Mouse (Mus musculus): ENCODE results near the gene Iqca. TPM values are rescaled to one million over a fixed set of nuclear protein-coding genes. Genes with fewer than 3 reads are reported as not detected.

Iqca gene
- polyA plus RNA-seq, 1 experiment from 2014 or later = not detected

- no peak for ATAC-seq
- 84% methylated on average over 10 of the region's 10 CpGs for WGBS
- Histone ChIP-seq H3K9ac (ENCODE audit: low read depth, low read length) (no peak overlapping the region), H3K4me2 (ENCODE audit: low read depth, low read length) (no peak overlapping the region), H3K9me3 (ENCODE audit: control insufficient read depth, low read length) (no peaks in the 10 kb centered on the region), H3K4me3 (ENCODE audit: low read length) (no peak overlapping the region), H3K4me1 (ENCODE audit: control insufficient read depth, insufficient read depth, low read length) (no peaks in the 10 kb centered on the region), H3K36me3 (ENCODE audit: control insufficient read depth, insufficient read depth, low read length) (no peaks in the 10 kb centered on the region), H3K27me3 (replicated peaks; ENCODE audit: control insufficient read depth, insufficient read depth, low read length) (no peaks in the 10 kb centered on the region), H3K27ac (ENCODE audit: low read length) (no peak overlapping the region)
These were observed 66.7 kb downstream of the Iqca start for GRCm38 (mm10) chr1:90086461-90086860.

GRCm38 (mm10) chr1:90085526-90086157 is 67.6 kb downstream of the Iqca start:
- no peak for ATAC-seq
- no peaks in the 10 kb centered on the region for H3K27me3 ChIP-seq (replicated peaks; ENCODE audit: control insufficient read depth, insufficient read depth, low read length)
- no peak overlapping the region for H3K9ac ChIP-seq (ENCODE audit: low read depth, low read length)
- no peak overlapping the region for H3K4me2 ChIP-seq (ENCODE audit: low read depth, low read length)
- H3K36me3 ChIP-seq (ENCODE audit: control insufficient read depth, insufficient read depth, low read length) = no peaks in the 10 kb centered on the region
- no peaks in the 10 kb centered on the region for H3K9me3 ChIP-seq (ENCODE audit: control insufficient read depth, low read length)
- 62% methylated on average over 6 of the region's 6 CpGs for WGBS
- H3K4me3 ChIP-seq (ENCODE audit: low read length) = no peak overlapping the region
- H3K27ac ChIP-seq (ENCODE audit: low read length) = no peak overlapping the region
- H3K4me1 ChIP-seq (ENCODE audit: control insufficient read depth, insufficient read depth, low read length) = no peaks in the 10 kb centered on the region

- ATAC-seq = no peak
- WGBS = 75% methylated on average over 2 of the region's 2 CpGs
- Histone ChIP-seq H3K4me1 (ENCODE audit: control insufficient read depth, insufficient read depth, low read length) (0 out of 2 replicates have a peak, but pooled peaks cover 6% of the 10 kb centered on the region), H3K36me3 (ENCODE audit: control insufficient read depth, insufficient read depth, low read length) (no peaks in the 10 kb centered on the region), H3K4me3 (ENCODE audit: low read length) (no peak overlapping the region), H3K27ac (ENCODE audit: low read length) (no peak overlapping the region), H3K27me3 (replicated peaks; ENCODE audit: control insufficient read depth, insufficient read depth, low read length) (no peaks in the 10 kb centered on the region), H3K4me2 (ENCODE audit: low read depth, low read length) (no peak overlapping the region), H3K9me3 (ENCODE audit: control insufficient read depth, low read length) (no peaks in the 10 kb centered on the region), H3K9ac (ENCODE audit: low read depth, low read length) (no peak overlapping the region)
These were observed 76.9 kb downstream of the Iqca start for GRCm38 (mm10) chr1:90076291-90076690.

- no peaks in the 10 kb centered on the region for H3K9me3 ChIP-seq (ENCODE audit: control insufficient read depth, low read length)
- H3K4me2 ChIP-seq (ENCODE audit: low read depth, low read length) = no peak overlapping the region
- no peaks in the 10 kb centered on the region for H3K27me3 ChIP-seq (replicated peaks; ENCODE audit: control insufficient read depth, insufficient read depth, low read length)
- no peak overlapping the region for H3K4me3 ChIP-seq (ENCODE audit: low read length)
- no peak for ATAC-seq
- no peaks in the 10 kb centered on the region for H3K36me3 ChIP-seq (ENCODE audit: control insufficient read depth, insufficient read depth, low read length)
- H3K9ac ChIP-seq (ENCODE audit: low read depth, low read length) = no peak overlapping the region
- WGBS = 70% methylated on average over 5 of the region's 5 CpGs
- no peak overlapping the region for H3K27ac ChIP-seq (ENCODE audit: low read length)
- 0 out of 2 replicates have a peak, but pooled peaks cover 6% of the 10 kb centered on the region for H3K4me1 ChIP-seq (ENCODE audit: control insufficient read depth, insufficient read depth, low read length)
These were observed 78.4 kb downstream of the Iqca start for GRCm38 (mm10) chr1:90074779-90075178.

GRCm38 (mm10) chr1:90071812-90072580 is 81.2 kb downstream of the Iqca start:
- H3K4me2 ChIP-seq (ENCODE audit: low read depth, low read length) = no peak overlapping the region

GRCm38 (mm10) chr1:90060599-90060998 is 92.6 kb downstream of the Iqca start:
- H3K27me3 ChIP-seq (replicated peaks; ENCODE audit: control insufficient read depth, insufficient read depth, low read length) = no peaks in the 10 kb centered on the region
- WGBS = 20% methylated on average over 7 of the region's 7 CpGs
- H3K4me3 ChIP-seq (ENCODE audit: low read length) = no peak overlapping the region
- no peak overlapping the region for H3K27ac ChIP-seq (ENCODE audit: low read length)
- no peak overlapping the region for H3K9ac ChIP-seq (ENCODE audit: low read depth, low read length)
- no peaks in the 10 kb centered on the region for H3K4me1 ChIP-seq (ENCODE audit: control insufficient read depth, insufficient read depth, low read length)
- no peak overlapping the region for H3K4me2 ChIP-seq (ENCODE audit: low read depth, low read length)
- H3K9me3 ChIP-seq (ENCODE audit: control insufficient read depth, low read length) = peaks cover 4% of the 10 kb centered on the region; the same call in 1 of the 2 replicates
- H3K36me3 ChIP-seq (ENCODE audit: control insufficient read depth, insufficient read depth, low read length) = no peaks in the 10 kb centered on the region
- no peak for ATAC-seq

More at GRCm38 (mm10) chr1:90071812-90072580, 81.2 kb downstream of the Iqca start:
- no peak for ATAC-seq
- Histone ChIP-seq H3K36me3 (ENCODE audit: control insufficient read depth, insufficient read depth, low read length) (no peaks in the 10 kb centered on the region), H3K4me1 (ENCODE audit: control insufficient read depth, insufficient read depth, low read length) (0 out of 2 replicates have a peak, but pooled peaks cover 6% of the 10 kb centered on the region), H3K9ac (ENCODE audit: low read depth, low read length) (no peak overlapping the region), H3K9me3 (ENCODE audit: control insufficient read depth, low read length) (no peaks in the 10 kb centered on the region), H3K27me3 (replicated peaks; ENCODE audit: control insufficient read depth, insufficient read depth, low read length) (no peaks in the 10 kb centered on the region), H3K27ac (ENCODE audit: low read length) (no peak overlapping the region), H3K4me3 (ENCODE audit: low read length) (no peak overlapping the region)
- WGBS = 60% methylated on average over 13 of the region's 13 CpGs

GRCm38 (mm10) chr1:90060054-90060453 is 93.1 kb downstream of the Iqca start:
- ATAC-seq = no peak
- Histone ChIP-seq H3K36me3 (ENCODE audit: control insufficient read depth, insufficient read depth, low read length) (no peaks in the 10 kb centered on the region), H3K4me2 (ENCODE audit: low read depth, low read length) (no peak overlapping the region), H3K4me1 (ENCODE audit: control insufficient read depth, insufficient read depth, low read length) (no peaks in the 10 kb centered on the region), H3K27ac (ENCODE audit: low read length) (no peak overlapping the region), H3K4me3 (ENCODE audit: low read length) (no peak overlapping the region), H3K9ac (ENCODE audit: low read depth, low read length) (no peak overlapping the region), H3K9me3 (ENCODE audit: control insufficient read depth, low read length) (peaks cover 4% of the 10 kb centered on the region; the same call in 1 of the 2 replicates), H3K27me3 (replicated peaks; ENCODE audit: control insufficient read depth, insufficient read depth, low read length) (no peaks in the 10 kb centered on the region)
- WGBS = 74% methylated on average over 3 of the region's 3 CpGs

GRCm38 (mm10) chr1:90054991-90055390 is 98.2 kb downstream of the Iqca start:
- H3K27ac ChIP-seq (ENCODE audit: low read length) = no peak overlapping the region
- no peak overlapping the region for H3K9ac ChIP-seq (ENCODE audit: low read depth, low read length)
- ATAC-seq = no peak
- no peaks in the 10 kb centered on the region; the same call in 1 of the 2 replicates for H3K4me1 ChIP-seq (ENCODE audit: control insufficient read depth, insufficient read depth, low read length)
- no peak overlapping the region for H3K4me3 ChIP-seq (ENCODE audit: low read length)
- no peaks in the 10 kb centered on the region; the same call in 1 of the 2 replicates for H3K27me3 ChIP-seq (replicated peaks; ENCODE audit: control insufficient read depth, insufficient read depth, low read length)
- H3K4me2 ChIP-seq (ENCODE audit: low read depth, low read length) = no peak overlapping the region
- no peaks in the 10 kb centered on the region for H3K36me3 ChIP-seq (ENCODE audit: control insufficient read depth, insufficient read depth, low read length)
- 88% methylated on average over 4 of the region's 4 CpGs for WGBS
- H3K9me3 ChIP-seq (ENCODE audit: control insufficient read depth, low read length) = peaks cover 4% of the 10 kb centered on the region; the same call in 1 of the 2 replicates

- no peak for ATAC-seq
- no peaks in the 10 kb centered on the region for H3K36me3 ChIP-seq (ENCODE audit: control insufficient read depth, insufficient read depth, low read length)
- WGBS = 32% methylated on average over 5 of the region's 5 CpGs
- H3K4me2 ChIP-seq (ENCODE audit: low read depth, low read length) = no peak overlapping the region
- no peak overlapping the region for H3K4me3 ChIP-seq (ENCODE audit: low read length)
- no peaks in the 10 kb centered on the region; the same call in 1 of the 2 replicates for H3K4me1 ChIP-seq (ENCODE audit: control insufficient read depth, insufficient read depth, low read length)
- no peak overlapping the region for H3K9ac ChIP-seq (ENCODE audit: low read depth, low read length)
- H3K27me3 ChIP-seq (replicated peaks; ENCODE audit: control insufficient read depth, insufficient read depth, low read length) = no peaks in the 10 kb centered on the region; the same call in 1 of the 2 replicates
- no peaks in the 10 kb centered on the region for H3K9me3 ChIP-seq (ENCODE audit: control insufficient read depth, low read length)
- no peak overlapping the region for H3K27ac ChIP-seq (ENCODE audit: low read length)
These were observed 101.9 kb downstream of the Iqca start for GRCm38 (mm10) chr1:90051347-90051746.

All from intestine, embryonic 16.5 days (tissue).